Mouse (Mus musculus) retina, embryonic 14.5 days (tissue): ENCODE measurements around the gene Gm614.

Experiments
- DNase-seq: peaks from one replicate; pipeline ENCODE4 v3.0.0-alpha.2; 2015; ENCODE audit warnings: low spot score

Gene Gm614

GRCm38 (mm10) chrX:101256603-101257002 lies 7.2 kb downstream of the Gm614 start:
- DNase-seq = no peak

GRCm38 (mm10) chrX:101254740-101255139 lies 9.1 kb downstream of the Gm614 start:
- DNase-seq = peak; percentile 7

GRCm38 (mm10) chrX:101253952-101254729 lies 9.7 kb downstream of the Gm614 start, which contains the start of gene Foxo4:
TSS of gene Foxo4 (plus strand) at chrX:101254528.
- DNase-seq = peak; percentile 86

GRCm38 (mm10) chrX:101245011-101245410 lies 18.8 kb downstream of the Gm614 start:
- no peak for DNase-seq

- no peak for DNase-seq
These were observed 41.0 kb downstream of the Gm614 start for GRCm38 (mm10) chrX:101222796-101223162.

GRCm38 (mm10) chrX:101221834-101222795 lies 41.7 kb downstream of the Gm614 start, which contains the start of gene Snx12:
TSS of gene Snx12 (minus strand) at chrX:101222563.
- peak; percentile 89 for DNase-seq
